Mouse (Mus musculus) liver, embryonic 12.5 days (tissue): ENCODE results near the gene Cnppd1. TPM values are rescaled to one million over a fixed set of nuclear protein-coding genes. Genes with fewer than 3 reads are reported as not detected.

ENCODE experiments used
- ATAC-seq: fragments of 200-750 bp; cut with Nextera tagmentation; 2 replicates; pipeline ENCODE4 v1.8.0; 2017; ENCODE audit warnings: moderate number of reproducible peaks, mild to moderate bottlenecking, moderate library complexity
- H3K27ac ChIP-seq: fragments of 300-500 bp; sonication (generic); 2 replicates; pipeline ENCODE4 v1.5.1; 2016; ENCODE audit warnings: mild to moderate bottlenecking
- H3K27me3 ChIP-seq: fragments of 300-500 bp; sonication (generic); replicated peaks from 2 replicates; pipeline ENCODE4 v1.6.1; 2016; ENCODE audit warnings: mild to moderate bottlenecking, moderate library complexity
- H3K36me3 ChIP-seq: fragments of 300-500 bp; sonication (generic); 2 replicates; pipeline ENCODE4 v1.6.1; 2016; ENCODE audit warnings: mild to moderate bottlenecking, moderate library complexity
- H3K4me1 ChIP-seq: fragments of 300-500 bp; sonication (generic); 2 replicates; pipeline ENCODE4 v1.6.1; 2016
- H3K4me2 ChIP-seq: fragments of 300-500 bp; sonication (generic); 2 replicates; pipeline ENCODE4 v1.6.1; 2016; ENCODE audit warnings: mild to moderate bottlenecking, moderate library complexity
- H3K4me3 ChIP-seq: fragments of 300-500 bp; sonication (generic); 2 replicates; pipeline ENCODE4 v1.5.1; 2016; ENCODE audit warnings: mild to moderate bottlenecking, moderate library complexity
- H3K9ac ChIP-seq: fragments of 300-500 bp; sonication (generic); 2 replicates; pipeline ENCODE4 v1.6.1; 2016; ENCODE audit warnings: mild to moderate bottlenecking, moderate library complexity
- H3K9me3 ChIP-seq: fragments of 300-500 bp; sonication (generic); replicated peaks from 2 replicates; pipeline ENCODE4 v1.6.1; 2016; ENCODE audit warnings: mild to moderate bottlenecking, moderate library complexity
- WGBS: fragments of 180-500 bp; shearing (Covaris S2); methylation state at CpG from one replicate; pipeline ENCODE4 v1.1.7; 2016; ENCODE audit not compliant: insufficient replicate concordance; 5-methylcytosine and 5-hydroxymethylcytosine counted together
- polyA plus RNA-seq: library from polyadenylated mRNA; unstranded; fragments of >200 nt; fragmentation: Nextera tagmentation; extraction: Ambion mirVana; gene quantifications from 2 replicates; pipeline ENCODE4 v1.2.1, GENCODE M21; 2016

Cnppd1 gene
- polyA plus RNA-seq = 53.2 and 54.0 TPM in 2 replicates

GRCm38 (mm10) chr1:75142301-75143261 lies at the start of gene Cnppd1, which contains the start of gene Retreg2:
Gene Cnppd1, minus strand, starts transcription at chr1:75142711.
Gene Retreg2, plus strand, starts transcription at chr1:75142778.
- H3K4me1 ChIP-seq = peaks cover 77% of the 10 kb centered on the region
- 1% methylated on average over 68 of the region's 91 CpGs for WGBS

GRCm38 (mm10) chr1:75191622-75192402 lies 49.3 kb upstream of the Cnppd1 start, which contains the start of the genes Ankzf1 and Atg9a:
Gene Ankzf1, plus strand, starts transcription at chr1:75192151.
Gene Atg9a, minus strand, starts transcription at chr1:75192196.
- Histone ChIP-seq H3K4me1 (peaks cover 51% of the 10 kb centered on the region), H3K4me3 (peak within 1 kb of the TSS; percentile 84), H3K27me3 (no peaks in the 10 kb centered on the region), H3K9me3 (no peaks in the 10 kb centered on the region), H3K27ac (peak within 1 kb of the TSS; percentile 96), H3K9ac (peak within 1 kb of the TSS; percentile 94), H3K36me3 (peaks cover 51% of the 10 kb centered on the region), H3K4me2 (peak within 1 kb of the TSS; percentile 93)
- peak; percentile 98 for ATAC-seq
- under 1% methylated on average over 56 of the region's 56 CpGs for WGBS

More at GRCm38 (mm10) chr1:75142301-75143261, at the start of gene Cnppd1, which contains the start of gene Retreg2:
- Histone ChIP-seq H3K4me3 (peak within 1 kb of the TSS; percentile 81), H3K9ac (peak within 1 kb of the TSS; percentile 92), H3K27me3 (no peaks in the 10 kb centered on the region), H3K4me2 (peak within 1 kb of the TSS; percentile 88), H3K9me3 (no peaks in the 10 kb centered on the region), H3K36me3 (peaks cover 66% of the 10 kb centered on the region), H3K27ac (peak within 1 kb of the TSS; percentile 99)
- peak; percentile 77 for ATAC-seq

- peaks cover 51% of the 10 kb centered on the region for H3K4me1 ChIP-seq
- 45% methylated on average over 5 of the region's 5 CpGs for WGBS
- peak overlapping the region; percentile 84 for H3K4me3 ChIP-seq
- no peaks in the 10 kb centered on the region for H3K27me3 ChIP-seq
- peaks cover 51% of the 10 kb centered on the region for H3K36me3 ChIP-seq
- no peak for ATAC-seq
- H3K27ac ChIP-seq = peak overlapping the region; percentile 96
- peak overlapping the region; percentile 93 for H3K4me2 ChIP-seq
- no peaks in the 10 kb centered on the region for H3K9me3 ChIP-seq
- peak overlapping the region; percentile 94 for H3K9ac ChIP-seq
These were observed 48.7 kb upstream of the Cnppd1 start for GRCm38 (mm10) chr1:75191258-75191621.

- 29% methylated on average over 2 of the region's 2 CpGs for WGBS
- H3K27ac ChIP-seq = peak overlapping the region; percentile 96
These were observed 48.1 kb upstream of the Cnppd1 start for GRCm38 (mm10) chr1:75190577-75190976.

GRCm38 (mm10) chr1:75187914-75188483 lies 45.5 kb upstream of the Cnppd1 start:
- peaks cover 43% of the 10 kb centered on the region for H3K4me1 ChIP-seq
- no peak overlapping the region for H3K4me3 ChIP-seq
- no peak overlapping the region for H3K4me2 ChIP-seq
- H3K9ac ChIP-seq = no peak overlapping the region
- no peaks in the 10 kb centered on the region for H3K9me3 ChIP-seq
- H3K27ac ChIP-seq = peak overlapping the region; percentile 45; the same call in 1 of the 2 replicates
- WGBS = 24% methylated on average over 2 of the region's 2 CpGs
- H3K27me3 ChIP-seq = no peaks in the 10 kb centered on the region
- ATAC-seq = no peak
- peaks cover 66% of the 10 kb centered on the region for H3K36me3 ChIP-seq

More at GRCm38 (mm10) chr1:75190577-75190976, 48.1 kb upstream of the Cnppd1 start:
- Histone ChIP-seq H3K9ac (peak overlapping the region; percentile 94), H3K36me3 (peaks cover 51% of the 10 kb centered on the region), H3K4me1 (peaks cover 51% of the 10 kb centered on the region), H3K4me3 (peak overlapping the region; percentile 84), H3K27me3 (no peaks in the 10 kb centered on the region), H3K9me3 (no peaks in the 10 kb centered on the region), H3K4me2 (peak overlapping the region; percentile 93)
- ATAC-seq = peak; percentile 14; the same call in 1 of the 2 replicates

- no peak for ATAC-seq
- H3K36me3 ChIP-seq = peaks cover 75% of the 10 kb centered on the region
- peaks cover 37% of the 10 kb centered on the region for H3K4me1 ChIP-seq
- no peak overlapping the region for H3K4me3 ChIP-seq
- H3K27me3 ChIP-seq = no peaks in the 10 kb centered on the region
- no peak overlapping the region for H3K27ac ChIP-seq
- H3K9ac ChIP-seq = no peak overlapping the region
- no peak overlapping the region for H3K4me2 ChIP-seq
- peaks cover 4% of the 10 kb centered on the region; the same call in 1 of the 2 replicates for H3K9me3 ChIP-seq
These were observed 44.6 kb upstream of the Cnppd1 start for GRCm38 (mm10) chr1:75187126-75187525.

GRCm38 (mm10) chr1:75185495-75185894 lies 43.0 kb upstream of the Cnppd1 start:
- no peak for ATAC-seq
- H3K36me3 ChIP-seq = peaks cover 88% of the 10 kb centered on the region
- no peak overlapping the region for H3K4me3 ChIP-seq
- H3K27ac ChIP-seq = no peak overlapping the region
- 89% methylated on average over 11 of the region's 11 CpGs for WGBS
- peaks cover 41% of the 10 kb centered on the region for H3K4me1 ChIP-seq
- H3K9me3 ChIP-seq = peaks cover 4% of the 10 kb centered on the region; the same call in 1 of the 2 replicates
- H3K27me3 ChIP-seq = no peaks in the 10 kb centered on the region
- H3K4me2 ChIP-seq = no peak overlapping the region
- no peak overlapping the region for H3K9ac ChIP-seq

GRCm38 (mm10) chr1:75182160-75182559 lies 39.6 kb upstream of the Cnppd1 start:
- H3K27ac ChIP-seq = no peak overlapping the region
- peaks cover 4% of the 10 kb centered on the region; the same call in 1 of the 2 replicates for H3K9me3 ChIP-seq
- WGBS = 75% methylated on average over 4 of the region's 4 CpGs
- H3K36me3 ChIP-seq = peaks cover 81% of the 10 kb centered on the region
- no peak overlapping the region for H3K4me2 ChIP-seq
- peaks cover 41% of the 10 kb centered on the region for H3K4me1 ChIP-seq
- H3K27me3 ChIP-seq = no peaks in the 10 kb centered on the region
- H3K9ac ChIP-seq = no peak overlapping the region
- H3K4me3 ChIP-seq = no peak overlapping the region
- no peak for ATAC-seq

- ATAC-seq = no peak
- 76% methylated on average over 4 of the region's 4 CpGs for WGBS
- Histone ChIP-seq H3K27me3 (no peaks in the 10 kb centered on the region), H3K4me1 (peaks cover 45% of the 10 kb centered on the region), H3K4me2 (peak overlapping the region; percentile 94; the same call in 1 of the 2 replicates), H3K27ac (peak overlapping the region; percentile 99), H3K9me3 (peaks cover 4% of the 10 kb centered on the region; the same call in 1 of the 2 replicates), H3K9ac (peak overlapping the region; percentile 96; the same call in 1 of the 2 replicates), H3K36me3 (peaks cover 81% of the 10 kb centered on the region), H3K4me3 (no peak overlapping the region)
These were observed 38.9 kb upstream of the Cnppd1 start for GRCm38 (mm10) chr1:75181377-75181870.

- no peak for ATAC-seq
- Histone ChIP-seq H3K4me2 (peak overlapping the region; percentile 94), H3K9ac (peak overlapping the region; percentile 96), H3K9me3 (peaks cover 4% of the 10 kb centered on the region; the same call in 1 of the 2 replicates), H3K4me3 (peak overlapping the region; percentile 87), H3K4me1 (peaks cover 45% of the 10 kb centered on the region), H3K36me3 (peaks cover 81% of the 10 kb centered on the region), H3K27ac (peak overlapping the region; percentile 99), H3K27me3 (no peaks in the 10 kb centered on the region)
- WGBS = 38% methylated on average over 7 of the region's 7 CpGs
These were observed 38.2 kb upstream of the Cnppd1 start for GRCm38 (mm10) chr1:75180741-75181140.

GRCm38 (mm10) chr1:75180105-75180590 lies 37.6 kb upstream of the Cnppd1 start, which contains the start of gene Abcb6:
Gene Abcb6, minus strand, starts transcription at chr1:75180392.
- WGBS = under 1% methylated on average over 31 of the region's 31 CpGs

More at GRCm38 (mm10) chr1:75180105-75180590, 37.6 kb upstream of the Cnppd1 start, which contains the start of gene Abcb6:
- peaks cover 48% of the 10 kb centered on the region for H3K4me1 ChIP-seq
- peaks cover 81% of the 10 kb centered on the region for H3K36me3 ChIP-seq
- peaks cover 4% of the 10 kb centered on the region; the same call in 1 of the 2 replicates for H3K9me3 ChIP-seq
- H3K4me2 ChIP-seq = peak within 1 kb of the TSS; percentile 94
- H3K4me3 ChIP-seq = peak within 1 kb of the TSS; percentile 87
- peak; percentile 90 for ATAC-seq
- peak within 1 kb of the TSS; percentile 96 for H3K9ac ChIP-seq
- peak within 1 kb of the TSS; percentile 99 for H3K27ac ChIP-seq
- H3K27me3 ChIP-seq = no peaks in the 10 kb centered on the region
